Mouse (Mus musculus): ENCODE data around the gene Hipk4. TPM values are rescaled to one million over a fixed set of nuclear protein-coding genes. Genes with fewer than 3 reads are reported as not detected.

The Hipk4 gene
- total RNA-seq (2012; rRNA removed) (0.04 TPM in 1 of 2 replicates, not detected in the other), total RNA-seq (2014; rRNA removed) (0.09 TPM in 1 of 2 replicates, not detected in the other), polyA plus RNA-seq (2012; ENCODE audit: insufficient read length, low read depth) (0.11 and 0.16 TPM in 2 replicates)

DNA sequence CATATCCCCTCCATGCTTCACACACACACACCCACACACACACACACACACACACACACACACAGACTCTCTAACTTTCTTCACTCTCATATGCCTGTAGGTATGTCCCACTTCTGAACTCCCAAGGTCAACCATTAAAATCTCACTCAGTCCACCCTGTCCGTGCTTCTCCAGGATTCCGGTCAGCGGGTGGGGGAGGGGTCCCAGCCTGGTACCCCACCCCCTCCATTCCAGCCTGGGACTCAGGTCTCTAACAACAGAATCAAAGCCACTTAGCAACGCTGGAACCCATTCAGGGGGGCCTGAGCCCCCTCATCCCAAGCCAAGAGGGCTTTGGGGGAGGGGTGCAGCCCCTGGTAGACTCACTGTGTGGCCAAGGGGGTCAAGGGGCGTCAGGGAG lies at the start of gene Hipk4:
TSS of gene Hipk4 (plus strand) at position 301 of the 400 bp plus-strand sequence.
- Histone ChIP-seq H3K27me3 (replicated peaks) (peaks cover 3% of the 10 kb centered on the region), H3K27ac (ENCODE audit: insufficient read depth, low read depth) (no peak within 1 kb of the TSS), H3K9ac (ENCODE audit: insufficient read depth, low read depth) (no peak within 1 kb of the TSS), H3K9me3 (replicated peaks; ENCODE audit: low read length) (peaks cover 12% of the 10 kb centered on the region), H3K79me2 (replicated peaks; ENCODE audit: control insufficient read depth, extremely low read depth, insufficient read depth, poor library complexity, severe bottlenecking) (no peaks in the 10 kb centered on the region), H3K4me2 (ENCODE audit: insufficient read depth, low read depth, poor library complexity, severe bottlenecking) (no peak within 1 kb of the TSS), H3K4me1 (ENCODE audit: control insufficient read depth in 1 of 2, insufficient read depth in 2 of 2) (peaks cover 0 to 10% of the 10 kb centered on the region in 2 experiments; a peak in 2 of 4 replicates), H3K36me3 (replicated peaks in 1 of 2; ENCODE audit: control insufficient read depth in 1 of 2, insufficient read depth in 1 of 2, low read length in 1 of 2) (no peaks in the 10 kb centered on the region), H3K4me3 (replicated peaks in 1 of 3; ENCODE audit: low read depth in 2 of 3, low read length in 2 of 3, poor library complexity in 1 of 3) (no peak within 1 kb of the TSS)
- in situ Hi-C loops (cut with MboI; ENCODE audit: low pct_ligation_motif_present, low pct_unique_long_range_greater_than_20kb, low sequenced_read_pairs) = loop anchor here (10.0 kb wide), 1 partner anchor 188 kb away; the partner anchor contains the start of gene Ltbp4
- TF ChIP-seq MEF2A (IDR thresholded peaks at IDR 0.05; ENCODE audit: borderline replicate concordance, low read depth, low read length) (no peak), E2F4 (IDR thresholded peaks at IDR 0.05; ENCODE audit: insufficient replicate concordance, low read depth, low read length) (no peak), SMC3 (IDR thresholded peaks at IDR 0.05; ENCODE audit: low read depth, low read length) (no peak), CHD2 (IDR thresholded peaks at IDR 0.05; ENCODE audit: low read length) (no peak), POLR2AphosphoS2 (IDR thresholded peaks at IDR 0.05; ENCODE audit: low read depth, low read length) (no peak), GABPA (IDR thresholded peaks at IDR 0.05; ENCODE audit: insufficient replicate concordance, low read depth, low read length) (no peak), CHD1 (IDR thresholded peaks at IDR 0.05; ENCODE audit: low read depth, low read length) (no peak), MAZ (IDR thresholded peaks at IDR 0.05; ENCODE audit: low read depth, low read length) (no peak), ZC3H11A (IDR thresholded peaks at IDR 0.05; ENCODE audit: low read depth, low read length) (no peak), HCFC1 (IDR thresholded peaks at IDR 0.05; ENCODE audit: low read depth, low read length) (no peak), NELFE (IDR thresholded peaks at IDR 0.05; ENCODE audit: low read depth, low read length) (no peak), RAD21 (IDR thresholded peaks at IDR 0.05; ENCODE audit: low read depth, low read length) (no peak), MYC (IDR thresholded peaks at IDR 0.05; ENCODE audit: low read depth, low read length) (no peak), TBP (conservative IDR thresholded peaks at IDR 0.05; ENCODE audit: low read depth, low read length) (no peak), PAX5 (IDR thresholded peaks at IDR 0.05; ENCODE audit: low read length) (no peak), ZMIZ1 (IDR thresholded peaks at IDR 0.05; ENCODE audit: low read depth, low read length) (no peak), EP300 (IDR thresholded peaks at IDR 0.05; ENCODE audit: low read length) (no peak)
- DNase-seq (ENCODE audit: extremely low read depth) = no peak
- dilution Hi-C loops (cut with MboI; ENCODE audit: extremely low pct_ligation_motif_present, extremely low pct_unique_long_range_greater_than_20kb, low sequenced_read_pairs) = no loop called here

DNA sequence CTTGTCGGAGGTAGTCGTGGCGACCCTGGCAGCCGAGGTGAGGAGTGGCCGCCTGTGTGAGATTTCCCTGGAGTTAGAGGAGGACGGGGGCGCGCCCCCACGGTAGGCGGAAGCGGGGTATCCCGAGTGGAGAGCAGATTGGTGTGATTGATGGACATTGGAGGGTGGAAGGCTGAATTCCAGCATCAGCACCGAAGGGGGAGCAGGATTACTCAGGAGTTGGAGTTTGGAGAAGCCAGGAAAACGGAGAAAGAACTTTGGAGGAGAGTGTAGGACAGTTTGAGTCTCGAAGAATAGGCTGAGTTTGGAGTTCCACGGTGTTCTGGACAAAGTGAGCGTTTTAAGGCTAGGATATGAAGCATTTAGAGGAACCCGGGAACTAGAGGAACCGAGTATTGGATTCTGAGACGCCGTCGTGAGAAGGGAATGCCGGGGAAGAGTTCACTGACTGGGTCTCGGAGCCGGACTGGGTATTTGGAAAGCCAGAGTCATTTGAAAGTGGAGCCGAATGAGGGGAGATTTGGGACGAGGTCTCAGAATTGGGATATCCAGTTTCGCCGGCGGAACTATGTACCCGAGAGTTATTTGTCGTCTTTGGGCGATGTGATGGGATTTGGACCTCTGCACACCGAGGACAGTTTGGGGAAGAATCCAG lies 49.1 kb upstream of the Hipk4 start:
- H3K9me3 ChIP-seq (replicated peaks; ENCODE audit: low read length) = no peaks in the 10 kb centered on the region
- in situ Hi-C loops (cut with MboI; ENCODE audit: low pct_ligation_motif_present, low pct_unique_long_range_greater_than_20kb, low sequenced_read_pairs) = no loop called here

More for the DNA sequence above, 49.1 kb upstream of the Hipk4 start:
- Histone ChIP-seq H3K9ac (ENCODE audit: insufficient read depth, low read depth) (peak overlapping the region; percentile 51), H3K4me2 (ENCODE audit: insufficient read depth, low read depth, poor library complexity, severe bottlenecking) (peak overlapping the region; percentile 86), H3K4me3 (replicated peaks in 1 of 3; ENCODE audit: low read depth in 2 of 3, low read length in 2 of 3, poor library complexity in 1 of 3) (peak overlapping the region; percentile 74 to 99 (median 85)), H3K27ac (ENCODE audit: insufficient read depth, low read depth) (peak overlapping the region; percentile 50), H3K36me3 (replicated peaks in 1 of 2; ENCODE audit: control insufficient read depth in 1 of 2, insufficient read depth in 1 of 2, low read length in 1 of 2) (peaks cover 0 to 12% of the 10 kb centered on the region in 2 experiments), H3K79me2 (replicated peaks; ENCODE audit: control insufficient read depth, extremely low read depth, insufficient read depth, poor library complexity, severe bottlenecking) (no peaks in the 10 kb centered on the region), H3K27me3 (replicated peaks) (no peaks in the 10 kb centered on the region), H3K4me1 (ENCODE audit: control insufficient read depth in 1 of 2, insufficient read depth in 2 of 2) (peaks cover 9 to 23% of the 10 kb centered on the region in 2 experiments)
- no peak for DNase-seq (ENCODE audit: extremely low read depth)
- dilution Hi-C loops (cut with MboI; ENCODE audit: extremely low pct_ligation_motif_present, extremely low pct_unique_long_range_greater_than_20kb, low sequenced_read_pairs) = no loop called here
- TF ChIP-seq UBTF (IDR thresholded peaks at IDR 0.05; ENCODE audit: low read depth, low read length) (peak; percentile 70; the same call in 1 of the 2 replicates), NRF1 (IDR thresholded peaks at IDR 0.05; ENCODE audit: low read depth, low read length) (no peak), NELFE (IDR thresholded peaks at IDR 0.05; ENCODE audit: low read depth, low read length) (peak; percentile 39; the same call in 1 of the 2 replicates)
